Mouse (Mus musculus) ES-Bruce4 (cell line): ENCODE results near the gene Clock. TPM values are rescaled to one million over a fixed set of nuclear protein-coding genes. Genes with fewer than 3 reads are reported as not detected.
A peak's percentile ranks its signal among the peaks of the same experiment; 100 is the strongest.

ENCODE experiments used
- H3K27ac ChIP-seq: 2 replicates; pipeline ENCODE4 v1.5.1; 2012; ENCODE audit warnings: low read length, inconsistent platforms; ENCODE audit not compliant: insufficient read depth
- H3K27me3 ChIP-seq: 2 replicates; pipeline ENCODE4 v1.6.1; 2012; ENCODE audit warnings: mild to moderate bottlenecking, low read length, inconsistent platforms; ENCODE audit not compliant: control insufficient read depth, poor library complexity, insufficient read depth, severe bottlenecking
- H3K36me3 ChIP-seq: 2 replicates; pipeline ENCODE4 v1.6.1; 2012; ENCODE audit warnings: inconsistent platforms, mild to moderate bottlenecking, low read length, moderate library complexity; ENCODE audit not compliant: control insufficient read depth, poor library complexity, insufficient read depth, severe bottlenecking
- H3K4me1 ChIP-seq: one replicate; pipeline ENCODE4 v1.8.1; 2011; ENCODE audit warnings: low read length; ENCODE audit not compliant: control insufficient read depth, insufficient read depth
- H3K4me3 ChIP-seq: 2 replicates; pipeline ENCODE4 v1.5.1; 2011; ENCODE audit warnings: low read depth, mild to moderate bottlenecking, low read length
- H3K9ac ChIP-seq: 2 replicates; pipeline ENCODE4 v1.6.1; 2012; ENCODE audit warnings: low read depth, mild to moderate bottlenecking, inconsistent platforms; ENCODE audit not compliant: poor library complexity, severe bottlenecking
- H3K9me3 ChIP-seq: replicated peaks from 2 replicates; pipeline ENCODE4 v1.6.1; 2012; ENCODE audit warnings: mild to moderate bottlenecking, low read length, inconsistent platforms; ENCODE audit not compliant: control insufficient read depth, poor library complexity, insufficient read depth, severe bottlenecking
- CTCF ChIP-seq: IDR thresholded peaks from one replicate; pipeline ENCODE4 v1.8.1; 2011; ENCODE audit warnings: low read depth, low read length
- EP300 ChIP-seq: IDR thresholded peaks from 2 replicates; pipeline ENCODE4 v1.6.1; 2011; ENCODE audit warnings: low read depth, low read length; ENCODE audit not compliant: insufficient read depth
- POLR2A ChIP-seq: IDR thresholded peaks from one replicate; pipeline ENCODE4 v1.8.1; 2011; ENCODE audit warnings: low read length; ENCODE audit not compliant: insufficient read depth
- polyA plus RNA-seq: library from polyadenylated mRNA; stranded (reverse); fragments of >200 nt; gene quantifications from 2 replicates; pipeline ENCODE4 v1.2.4, GENCODE M21; 2011; ENCODE audit warnings: low read depth; ENCODE audit not compliant: missing spikeins, insufficient read depth, insufficient read length

Gene Clock
- polyA plus RNA-seq, 1 experiment = 17.0 TPM

DNA sequence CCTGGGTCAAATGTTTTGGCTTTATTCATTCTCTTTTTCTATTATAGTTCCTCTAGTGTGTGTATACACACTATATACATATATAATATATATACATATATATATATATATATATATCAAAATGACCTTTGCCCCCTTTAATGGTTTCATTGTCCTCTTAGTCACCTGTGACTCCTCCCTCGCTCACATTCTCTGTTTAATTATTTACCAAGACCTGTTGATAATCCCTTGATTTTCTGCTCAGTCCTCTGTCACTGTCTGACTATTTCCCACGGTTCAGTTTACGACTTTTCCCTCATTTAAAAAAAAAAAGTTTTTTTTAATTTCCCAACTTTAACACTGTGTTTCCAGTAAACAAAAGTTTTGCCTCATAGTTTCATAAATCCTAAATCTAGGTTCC, 1.7 kb upstream of the Clock start:
- H3K27me3 ChIP-seq = no peaks in the 10 kb centered on the region
- no peaks in the 10 kb centered on the region for H3K4me1 ChIP-seq
- H3K9me3 ChIP-seq = no peaks in the 10 kb centered on the region
- no peak overlapping the region for H3K4me3 ChIP-seq
- H3K36me3 ChIP-seq = no peaks in the 10 kb centered on the region
- no peak overlapping the region for H3K27ac ChIP-seq
- H3K9ac ChIP-seq = no peak overlapping the region
- TF ChIP-seq CTCF = no peak
- no peak for TF ChIP-seq EP300
- no peak for TF ChIP-seq POLR2A

DNA sequence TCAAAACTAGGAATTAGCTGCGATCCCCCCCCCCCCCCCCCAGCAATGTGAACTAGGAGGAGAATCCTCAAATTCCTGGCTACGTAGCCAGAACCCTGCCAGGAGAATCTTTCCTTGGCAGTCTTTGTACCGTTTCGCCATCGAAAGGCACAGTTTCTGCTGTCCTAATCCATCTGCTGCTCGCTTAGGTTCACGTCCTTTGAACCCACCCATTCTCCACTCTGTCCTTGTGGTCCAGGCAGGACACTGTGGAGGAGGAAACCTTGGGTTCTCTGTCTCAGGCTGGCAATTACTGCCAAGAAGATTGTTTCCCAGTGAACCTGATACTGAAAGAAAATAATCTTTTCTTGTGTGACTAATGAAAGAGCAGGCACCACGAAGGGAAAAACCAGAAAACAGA, 1.0 kb upstream of the Clock start:
- peak overlapping the region; percentile 100; the same call in 1 of the 2 replicates for H3K9ac ChIP-seq
- no peak overlapping the region for H3K27ac ChIP-seq
- no peaks in the 10 kb centered on the region for H3K9me3 ChIP-seq
- H3K27me3 ChIP-seq = no peaks in the 10 kb centered on the region
- TF ChIP-seq EP300 (no peak), POLR2A (no peak), CTCF (no peak)
- H3K4me1 ChIP-seq = no peaks in the 10 kb centered on the region
- no peak overlapping the region for H3K4me3 ChIP-seq
- no peaks in the 10 kb centered on the region for H3K36me3 ChIP-seq

DNA sequence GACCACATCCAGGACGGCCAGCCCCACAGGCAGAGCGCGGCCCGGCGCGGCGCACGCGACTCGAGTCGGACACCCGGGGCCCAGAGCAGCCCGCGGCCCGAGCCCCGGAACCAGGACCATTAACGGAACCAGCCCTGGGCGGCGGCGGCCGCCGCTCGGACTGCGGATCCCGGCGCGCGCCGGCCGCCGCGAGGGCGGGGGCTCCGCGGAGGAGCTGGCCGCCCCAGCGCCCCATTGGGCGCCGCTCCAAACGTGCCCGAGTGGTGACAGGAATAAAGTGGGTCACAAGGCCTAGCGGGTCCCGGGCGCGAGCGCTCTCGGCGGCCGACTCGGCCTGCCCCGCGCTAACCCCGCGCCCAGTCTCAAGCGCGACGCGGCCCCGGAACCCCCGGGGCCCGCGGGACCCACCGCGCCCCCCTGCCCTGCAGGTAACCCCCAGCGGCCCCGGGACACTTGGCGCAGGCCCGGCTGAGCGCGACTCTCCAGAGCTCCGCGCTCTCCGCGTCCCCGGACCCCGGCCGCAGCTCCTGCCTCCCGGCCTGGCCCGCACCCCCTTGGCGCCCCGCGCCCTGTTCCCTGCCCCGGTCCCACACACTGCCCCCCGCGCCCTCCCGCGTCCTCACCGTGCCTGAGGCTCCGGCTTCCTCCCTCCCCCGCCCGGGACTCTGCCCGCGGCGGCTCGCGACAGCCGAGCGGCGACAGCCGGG, 694 bp downstream of the Clock start:
- H3K9ac ChIP-seq = peak overlapping the region; percentile 100
- no peaks in the 10 kb centered on the region for H3K9me3 ChIP-seq
- no peaks in the 10 kb centered on the region for H3K4me1 ChIP-seq
- no peaks in the 10 kb centered on the region for H3K36me3 ChIP-seq
- peak overlapping the region; percentile 73 for H3K4me3 ChIP-seq
- no peak for TF ChIP-seq POLR2A
- no peak for TF ChIP-seq CTCF
- TF ChIP-seq EP300 = no peak
- H3K27me3 ChIP-seq = no peaks in the 10 kb centered on the region
- H3K27ac ChIP-seq = peak overlapping the region; percentile 15; the same call in 1 of the 2 replicates

DNA sequence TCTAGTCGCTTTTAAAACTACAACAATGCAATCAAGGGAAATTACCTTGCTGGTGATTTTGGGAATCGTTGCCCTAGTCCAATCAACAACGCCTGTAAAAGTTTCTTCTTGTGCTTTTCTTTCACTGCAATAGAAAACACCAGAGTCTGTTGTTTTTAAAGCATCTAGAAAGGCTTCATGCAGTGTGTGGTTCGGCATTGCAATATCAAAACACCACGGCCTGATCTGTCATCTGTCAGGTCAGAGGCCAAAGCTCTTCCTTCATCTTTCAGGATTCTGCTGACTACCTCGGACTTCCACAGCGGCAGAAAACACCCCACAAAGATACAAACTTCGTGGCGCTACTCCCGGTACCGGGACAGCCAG, 1.2 kb downstream of the Clock start:
- Histone ChIP-seq H3K36me3 (no peaks in the 10 kb centered on the region), H3K9ac (peak overlapping the region; percentile 100), H3K4me3 (peak overlapping the region; percentile 73), H3K27ac (0 out of 2 replicates have a peak overlapping the region, but pooled peaks have one; percentile 15), H3K4me1 (no peaks in the 10 kb centered on the region), H3K9me3 (no peaks in the 10 kb centered on the region), H3K27me3 (no peaks in the 10 kb centered on the region)
- TF ChIP-seq CTCF = no peak
- TF ChIP-seq EP300 = no peak
- no peak for TF ChIP-seq POLR2A

DNA sequence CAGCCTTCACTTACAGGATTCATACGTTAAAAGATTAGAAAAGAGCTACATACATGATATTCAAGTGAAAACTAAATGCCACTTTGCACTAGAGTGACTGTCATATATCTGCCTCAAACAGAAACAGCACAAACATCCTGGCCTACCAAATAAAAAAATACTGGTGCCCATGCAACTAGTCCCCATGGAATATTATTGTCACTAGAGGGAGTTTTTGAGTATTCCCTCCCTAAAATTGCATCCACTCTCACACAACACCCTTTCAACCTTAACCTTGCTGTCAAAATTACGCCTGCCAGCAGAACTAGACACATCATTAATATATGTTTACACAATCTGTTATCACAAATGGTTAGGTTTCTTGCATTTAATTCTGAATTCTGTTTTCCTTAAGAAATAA, 2.6 kb downstream of the Clock start:
- Histone ChIP-seq H3K4me3 (no peak overlapping the region), H3K36me3 (no peaks in the 10 kb centered on the region), H3K27ac (no peak overlapping the region), H3K9ac (no peak overlapping the region), H3K4me1 (no peaks in the 10 kb centered on the region), H3K9me3 (no peaks in the 10 kb centered on the region), H3K27me3 (no peaks in the 10 kb centered on the region)
- no peak for TF ChIP-seq EP300
- TF ChIP-seq CTCF = no peak
- TF ChIP-seq POLR2A = no peak

DNA sequence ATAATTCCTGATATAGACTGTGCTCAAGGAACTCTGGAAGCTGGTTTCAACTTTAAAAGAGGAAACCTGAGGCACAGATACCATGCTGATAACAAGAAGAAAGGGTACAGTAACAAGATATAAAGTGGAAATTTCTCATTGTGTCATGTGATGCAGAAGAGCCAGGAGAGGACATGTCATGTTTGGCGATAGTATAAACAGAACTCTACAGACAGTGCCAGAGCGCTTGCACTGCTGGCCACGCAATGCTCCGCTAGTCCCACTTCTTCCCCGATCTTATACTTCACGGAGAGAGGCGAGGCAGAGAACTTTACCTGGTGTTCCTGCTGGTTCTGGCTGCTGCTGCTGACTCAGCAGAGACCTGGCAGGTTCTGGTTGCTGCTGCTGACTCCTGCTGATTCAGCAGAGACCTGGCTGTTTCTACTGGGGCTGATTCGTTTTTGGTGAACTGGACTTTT, 15.3 kb downstream of the Clock start:
- Histone ChIP-seq H3K9me3 (no peaks in the 10 kb centered on the region), H3K27me3 (no peaks in the 10 kb centered on the region), H3K36me3 (no peaks in the 10 kb centered on the region), H3K4me3 (no peak overlapping the region), H3K27ac (no peak overlapping the region), H3K9ac (no peak overlapping the region), H3K4me1 (peaks cover 9% of the 10 kb centered on the region)
- TF ChIP-seq CTCF = no peak
- no peak for TF ChIP-seq EP300
- TF ChIP-seq POLR2A = no peak
